Mouse (Mus musculus) heart, adult 18-20 months (tissue): ENCODE data around the gene Klf3. TPM values are rescaled to one million over a fixed set of nuclear protein-coding genes. Genes with fewer than 3 reads are reported as not detected.
"Not testable (repeated sequence)": the region's sequence is repeated elsewhere in the genome, so short reads cannot be mapped to it uniquely, and the experiment has no call there.

Experiments used
- DNase-seq, 2 experiments: peaks; one replicate each; pipeline ENCODE4 v3.0.0; 2021 to 2022; ENCODE audit warnings: mixed read lengths in 1 of 2
- total RNA-seq, 2 experiments: library from RNA; stranded (reverse); gene quantifications; 2 replicates each; pipeline ENCODE4 v1.2.3; 2021

Gene Klf3
- total RNA-seq, 2 experiments from 2014 or later: 36.9 to 49.1 TPM

- peak; percentile 65 to 87 for DNase-seq
Observed at GRCm38 (mm10) chr5:64878027-64878425, 74.8 kb downstream of the Klf3 start.

DNA sequence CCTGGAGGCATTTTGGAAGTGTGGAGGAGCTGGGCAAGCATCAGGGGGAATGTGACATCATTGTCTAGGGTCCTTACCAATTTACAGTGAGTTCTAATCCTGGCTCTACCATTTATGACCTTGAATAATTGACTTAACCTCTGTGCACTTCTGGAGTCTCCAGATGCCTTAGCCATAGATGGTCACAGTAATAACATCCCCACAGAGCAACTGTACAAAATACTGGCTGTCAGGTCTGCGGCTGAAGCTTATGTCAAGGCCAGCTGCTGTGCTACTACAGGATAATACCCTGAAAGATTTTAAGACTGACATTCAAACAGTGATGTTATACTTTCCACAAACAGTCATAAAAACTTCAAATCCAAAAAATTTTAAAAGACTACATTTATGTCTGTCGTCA lies 75.3 kb downstream of the Klf3 start:
- no peak for DNase-seq

DNA sequence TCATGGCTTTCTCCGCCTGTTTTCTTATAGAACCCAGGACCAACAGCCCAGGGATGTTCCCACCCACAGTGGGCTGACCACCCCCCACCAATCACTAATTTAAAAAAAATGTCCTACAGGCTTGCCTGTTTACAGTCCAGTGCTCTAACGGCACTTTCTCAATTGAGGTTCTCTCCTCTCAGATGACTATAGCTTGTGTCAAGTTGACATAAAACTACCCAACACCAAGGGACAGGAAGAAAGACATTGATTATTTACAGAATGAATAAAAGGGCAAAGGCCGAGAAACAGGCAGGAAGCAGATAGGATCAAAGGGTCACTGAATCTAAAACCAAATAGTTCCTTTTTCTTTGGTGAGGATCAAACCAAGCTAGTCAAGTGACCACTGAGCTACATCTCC lies 76.1 kb downstream of the Klf3 start:
- no peak for DNase-seq

GRCm38 (mm10) chr5:64881559-64881958 lies 78.4 kb downstream of the Klf3 start:
- not testable (repeated sequence) for DNase-seq

- DNase-seq: not testable (repeated sequence)
Observed at GRCm38 (mm10) chr5:64881976-64882375, 78.8 kb downstream of the Klf3 start.

Other genes starting within 250 kb of the Klf3 start
- 1 to 10 TPM in 1 of 2 experiments, under 1 TPM in 1; 0.37 to 1.4 TPM for gene Tlr1, start 130.2 kb downstream of the Klf3 start, total RNA-seq
- under 1 TPM; 0.51 to 0.60 TPM for gene Tlr6, start 156.7 kb downstream of the Klf3 start, total RNA-seq
- 10 to 100 TPM; 12.3 to 15.6 TPM for gene Fam114a1, start 166.7 kb downstream of the Klf3 start, total RNA-seq